Mouse (Mus musculus) effector memory CD4-positive, alpha-beta T cell, adult 7 months (primary cell): Measurements from ENCODE around the gene Tbc1d9b. TPM values are rescaled to one million over a fixed set of nuclear protein-coding genes. Genes with fewer than 3 reads are reported as not detected.

ENCODE experiments used
- polyA plus RNA-seq: library from polyadenylated mRNA; unstranded; fragments of 100-300 nt; shearing (Covaris generic); gene quantifications from one replicate; pipeline ENCODE4 v1.2.1, GENCODE M21; 2017

Gene Tbc1d9b
- 51.4 TPM for polyA plus RNA-seq

DNA sequence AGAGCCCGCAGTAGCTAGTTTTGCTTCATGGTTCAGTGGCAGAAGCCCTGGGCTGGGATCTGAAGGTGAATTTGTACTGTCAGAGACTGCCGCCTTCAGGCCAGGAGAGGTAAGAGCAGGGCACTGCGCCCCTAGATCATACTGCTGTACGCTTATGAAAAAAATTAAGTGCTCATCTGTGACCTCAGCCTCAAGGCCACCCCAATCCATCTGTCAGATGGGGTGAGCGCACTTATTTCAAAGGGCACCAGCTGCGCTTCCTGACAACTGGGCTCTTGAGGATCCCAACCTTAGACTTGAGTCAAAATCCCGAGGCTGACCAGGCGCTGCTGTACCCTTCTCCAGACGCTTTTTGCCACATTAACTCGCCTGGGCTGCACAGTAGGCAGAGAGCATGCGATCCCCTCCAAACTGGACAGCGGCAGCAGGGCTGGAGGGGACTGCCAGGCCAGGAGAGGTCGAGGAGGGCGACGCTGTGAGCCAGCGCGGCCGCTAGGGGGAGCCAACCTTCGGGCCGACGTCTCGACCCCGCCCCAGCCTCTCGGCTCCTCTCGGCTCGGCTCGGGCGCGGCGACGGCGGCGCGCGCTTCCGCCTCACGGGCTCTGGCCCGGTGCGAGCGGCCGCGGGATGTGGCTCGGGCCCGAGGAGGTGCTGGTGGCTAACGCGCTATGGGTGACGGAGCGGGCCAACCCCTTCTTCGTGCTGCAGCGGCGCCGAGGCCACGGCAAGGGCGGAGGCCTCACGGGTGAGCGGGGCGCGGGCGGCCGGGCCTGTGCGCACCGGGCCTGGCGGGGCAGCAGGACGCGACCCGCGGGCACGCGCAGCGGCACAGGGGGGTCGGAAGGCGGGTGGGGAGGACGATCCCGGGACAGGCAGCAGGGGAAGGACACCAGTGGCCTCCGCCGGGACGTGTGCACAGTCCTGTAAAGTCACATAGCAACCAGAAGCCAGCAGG, at the start of gene Tbc1d9b:
Tbc1d9b (plus strand) TSS at position 586 of the 956 bp plus-strand sequence.

GRCm38 (mm10) chr11:50174111-50174729, 43.0 kb downstream of the Tbc1d9b start, which contains the start of gene Mrnip:
Gene Mrnip (plus strand): TSS chr11:50174444.

DNA sequence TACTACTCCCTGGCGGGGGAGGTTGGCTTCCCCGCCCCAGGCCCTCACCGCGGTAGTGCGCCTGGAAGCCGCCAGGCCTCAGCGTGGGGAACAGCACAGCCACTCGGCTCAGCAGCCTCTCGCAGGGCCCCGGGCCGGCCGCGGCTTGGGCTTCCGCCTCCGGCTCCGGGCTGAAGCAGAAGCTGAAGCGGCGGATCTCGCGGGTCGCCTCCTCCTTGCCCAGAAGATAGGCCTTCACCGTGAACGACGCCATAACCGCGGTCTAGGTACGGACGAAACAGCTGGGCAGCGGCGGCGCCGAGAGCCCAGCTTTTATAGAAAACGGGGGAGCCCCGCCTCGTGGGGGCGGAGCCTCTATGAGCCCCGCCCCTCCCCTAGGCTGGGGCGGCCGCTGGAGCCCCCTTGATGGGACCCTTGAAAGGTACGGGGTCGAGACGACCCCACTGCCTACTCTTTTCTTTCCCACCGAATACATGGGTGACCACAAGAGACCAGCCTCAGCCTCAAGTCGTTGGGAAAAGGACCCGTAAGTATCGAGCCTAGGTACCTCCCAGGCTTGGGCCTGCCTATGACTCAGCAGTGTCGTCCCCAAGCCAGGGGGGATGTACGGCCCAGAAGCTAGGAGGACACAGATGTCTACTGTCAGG, 79.4 kb downstream of the Tbc1d9b start, which contains the start of the genes Sqstm1 and Mgat4b:
Sqstm1 (minus strand) TSS at position 323 of the 647 bp plus-strand sequence.
Mgat4b (plus strand) TSS at position 386 of the 647 bp plus-strand sequence.

Other genes starting within 250 kb of the Tbc1d9b start
- gene Rasgef1c, start 229.6 kb upstream of the Tbc1d9b start, polyA plus RNA-seq = not detected
- 10.3 TPM for gene Rnf130, start 106.0 kb upstream of the Tbc1d9b start, polyA plus RNA-seq
- 1.2 TPM for gene Mrnip, start 43.0 kb downstream of the Tbc1d9b start, polyA plus RNA-seq
- 1,186 TPM for gene Sqstm1, start 79.4 kb downstream of the Tbc1d9b start, polyA plus RNA-seq
- gene Mgat4b, start 79.5 kb downstream of the Tbc1d9b start, polyA plus RNA-seq = 10.3 TPM
- gene Ltc4s, start 107.2 kb downstream of the Tbc1d9b start, polyA plus RNA-seq = 0.63 TPM
- gene Maml1, start 160.9 kb downstream of the Tbc1d9b start, polyA plus RNA-seq = 5.4 TPM
- 161 TPM for gene Canx, start 194.3 kb downstream of the Tbc1d9b start, polyA plus RNA-seq
- gene Cby3, start 223.1 kb downstream of the Tbc1d9b start, polyA plus RNA-seq = not detected
- 314 TPM for gene Hnrnph1, start 245.6 kb downstream of the Tbc1d9b start, polyA plus RNA-seq